Mouse (Mus musculus) heart, embryonic 11.5 days (tissue): ENCODE measurements around the gene Aph1c. TPM values are rescaled to one million over a fixed set of nuclear protein-coding genes. Genes with fewer than 3 reads are reported as not detected.
A peak's percentile ranks its signal among the peaks of the same experiment; 100 is the strongest.
"Not testable (repeated sequence)": the region's sequence is repeated elsewhere in the genome, so short reads cannot be mapped to it uniquely, and the experiment has no call there.

Source experiments
- ATAC-seq: fragments of 200-750 bp; cut with Nextera tagmentation; replicated peaks from 2 replicates; pipeline ENCODE4 v1.8.0; 2017; ENCODE audit warnings: moderate library complexity; ENCODE audit not compliant: insufficient number of reproducible peaks, low FRiP score, low TSS enrichment
- H3K27ac ChIP-seq: fragments of 300-500 bp; sonication (generic); 2 replicates; pipeline ENCODE4 v1.5.1; 2014; ENCODE audit warnings: mild to moderate bottlenecking, low read depth, low read length
- H3K27me3 ChIP-seq: fragments of 300-500 bp; sonication (generic); 2 replicates; pipeline ENCODE4 v1.6.1; 2014; ENCODE audit warnings: mild to moderate bottlenecking, low read length, mixed read lengths; ENCODE audit not compliant: control insufficient read depth, insufficient read depth
- H3K36me3 ChIP-seq: fragments of 300-500 bp; sonication (generic); 2 replicates; pipeline ENCODE4 v1.6.1; 2014; ENCODE audit warnings: mild to moderate bottlenecking, low read length, moderate library complexity, mixed read lengths; ENCODE audit not compliant: control insufficient read depth, insufficient read depth
- H3K4me1 ChIP-seq: fragments of 300-500 bp; sonication (generic); 2 replicates; pipeline ENCODE4 v1.6.1; 2014; ENCODE audit warnings: low read length; ENCODE audit not compliant: control insufficient read depth, insufficient read depth
- H3K4me2 ChIP-seq: fragments of 300-500 bp; sonication (generic); 2 replicates; pipeline ENCODE4 v1.6.1; 2014; ENCODE audit warnings: mild to moderate bottlenecking, moderate library complexity
- H3K4me3 ChIP-seq: fragments of 300-500 bp; sonication (generic); 2 replicates; pipeline ENCODE4 v1.5.1; 2014; ENCODE audit warnings: low read depth, low read length
- H3K9ac ChIP-seq: fragments of 300-500 bp; sonication (generic); 2 replicates; pipeline ENCODE4 v1.6.1; 2014; ENCODE audit warnings: mild to moderate bottlenecking, low read depth, low read length, moderate library complexity
- H3K9me3 ChIP-seq: fragments of 300-500 bp; sonication (generic); replicated peaks from 2 replicates; pipeline ENCODE4 v1.6.1; 2016; ENCODE audit warnings: low read length; ENCODE audit not compliant: control insufficient read depth
- WGBS: fragments of 180-500 bp; shearing (Covaris S2); extraction: QIAGEN DNeasy Blood & Tissue Kit; methylation state at CpG from one replicate; pipeline ENCODE4 v1.1.7; 2014; ENCODE audit not compliant: insufficient replicate concordance; 5-methylcytosine and 5-hydroxymethylcytosine counted together
- polyA plus RNA-seq: library from polyadenylated mRNA; unstranded; fragments of >200 nt; fragmentation: Nextera tagmentation; extraction: Ambion mirVana; gene quantifications from 2 replicates; pipeline ENCODE4 v1.2.1, GENCODE M21; 2014

Gene Aph1c
- polyA plus RNA-seq, 1 experiment from 2014 or later: 0.34 TPM

- H3K9me3 ChIP-seq: no peaks in the 10 kb centered on the region
- WGBS: 67% methylated on average over 5 of the region's 5 CpGs
- no peak overlapping the region for H3K4me3 ChIP-seq
- H3K27me3 ChIP-seq: no peaks in the 10 kb centered on the region
- H3K27ac ChIP-seq: no peak overlapping the region
- no peak overlapping the region for H3K9ac ChIP-seq
- no peak for ATAC-seq
- H3K4me1 ChIP-seq: no peaks in the 10 kb centered on the region
- H3K4me2 ChIP-seq: no peak overlapping the region
- H3K36me3 ChIP-seq: no peaks in the 10 kb centered on the region
Measured at GRCm38 (mm10) chr9:66820996-66821395, 13.5 kb downstream of the Aph1c start.

- 23% methylated on average over 2 of the region's 2 CpGs for WGBS
- no peak overlapping the region for H3K4me3 ChIP-seq
- ATAC-seq: no peak
Measured at GRCm38 (mm10) chr9:66813392-66813791, 21.1 kb downstream of the Aph1c start.

GRCm38 (mm10) chr9:66805951-66806350, 28.6 kb downstream of the Aph1c start:
- H3K27me3 ChIP-seq: peaks cover 17% of the 10 kb centered on the region
- 2% methylated on average over 29 of the region's 37 CpGs for WGBS
- not testable (repeated sequence) for H3K36me3 ChIP-seq, H3K9ac ChIP-seq, H3K9me3 ChIP-seq, H3K27ac ChIP-seq, ATAC-seq, H3K4me1 ChIP-seq
- H3K4me3 ChIP-seq: peak overlapping the region; percentile 36
- H3K4me2 ChIP-seq: peak overlapping the region; percentile 61

More at GRCm38 (mm10) chr9:66813392-66813791, 21.1 kb downstream of the Aph1c start:
- Histone ChIP-seq H3K9me3 (no peaks in the 10 kb centered on the region), H3K27ac (no peak overlapping the region), H3K27me3 (no peaks in the 10 kb centered on the region), H3K4me1 (no peaks in the 10 kb centered on the region), H3K36me3 (no peaks in the 10 kb centered on the region), H3K9ac (no peak overlapping the region), H3K4me2 (no peak overlapping the region)

- WGBS: 31% methylated on average over 12 of the region's 12 CpGs
- Histone ChIP-seq H3K4me2 (peak overlapping the region; percentile 53), H3K4me3 (no peak overlapping the region), H3K9me3 (no peaks in the 10 kb centered on the region), H3K27ac (no peak overlapping the region), H3K27me3 (peaks cover 14% of the 10 kb centered on the region), H3K36me3 (no peaks in the 10 kb centered on the region), H3K4me1 (peaks cover 4% of the 10 kb centered on the region; the same call in 1 of the 2 replicates), H3K9ac (no peak overlapping the region)
- no peak for ATAC-seq
Measured at GRCm38 (mm10) chr9:66801947-66802346, 32.6 kb downstream of the Aph1c start.

GRCm38 (mm10) chr9:66796739-66797138, 37.8 kb downstream of the Aph1c start, which contains the start of gene Gm10647:
Gene Gm10647, plus strand, starts transcription at chr9:66797039.
- Histone ChIP-seq H3K36me3 (no peaks in the 10 kb centered on the region), H3K9ac (peak within 1 kb of the TSS; percentile 49; the same call in 1 of the 2 replicates), H3K4me2 (peak within 1 kb of the TSS; percentile 91), H3K4me1 (0 out of 2 replicates have a peak, but pooled peaks cover 3% of the 10 kb centered on the region), H3K4me3 (peak within 1 kb of the TSS; percentile 72), H3K27me3 (no peaks in the 10 kb centered on the region), H3K9me3 (no peaks in the 10 kb centered on the region), H3K27ac (peak within 1 kb of the TSS; percentile 94; the same call in 1 of the 2 replicates)
- 78% methylated on average over 5 of the region's 5 CpGs for WGBS
- no peak for ATAC-seq

GRCm38 (mm10) chr9:66795464-66796324, 38.8 kb downstream of the Aph1c start, which contains the start of gene Aph1b:
Gene Aph1b, minus strand, starts transcription at chr9:66795490.
- Histone ChIP-seq H3K4me3 (peak within 1 kb of the TSS; percentile 72), H3K4me2 (peak within 1 kb of the TSS; percentile 91), H3K9ac (peak within 1 kb of the TSS; percentile 78), H3K27me3 (no peaks in the 10 kb centered on the region), H3K4me1 (0 out of 2 replicates have a peak, but pooled peaks cover 3% of the 10 kb centered on the region), H3K9me3 (no peaks in the 10 kb centered on the region), H3K27ac (peak within 1 kb of the TSS; percentile 94), H3K36me3 (no peaks in the 10 kb centered on the region)
- WGBS: under 1% methylated on average over 42 of the region's 42 CpGs
- ATAC-seq: peak; percentile 98

GRCm38 (mm10) chr9:66794629-66795463, 39.7 kb downstream of the Aph1c start:
- Histone ChIP-seq H3K9ac (peak overlapping the region; percentile 78), H3K27ac (peak overlapping the region; percentile 94), H3K4me3 (peak overlapping the region; percentile 72), H3K9me3 (no peaks in the 10 kb centered on the region), H3K4me2 (peak overlapping the region; percentile 91), H3K27me3 (no peaks in the 10 kb centered on the region), H3K4me1 (0 out of 2 replicates have a peak, but pooled peaks cover 3% of the 10 kb centered on the region), H3K36me3 (no peaks in the 10 kb centered on the region)
- 2% methylated on average over 43 of the region's 43 CpGs for WGBS
- ATAC-seq: peak; percentile 11; the same call in 1 of the 2 replicates

- no peak overlapping the region for H3K4me3 ChIP-seq
- H3K27me3 ChIP-seq: no peaks in the 10 kb centered on the region
- no peaks in the 10 kb centered on the region for H3K9me3 ChIP-seq
- no peak overlapping the region for H3K4me2 ChIP-seq
- no peak for ATAC-seq
- H3K27ac ChIP-seq: no peak overlapping the region
- H3K4me1 ChIP-seq: no peaks in the 10 kb centered on the region
- 21% methylated on average over 2 of the region's 2 CpGs for WGBS
- H3K36me3 ChIP-seq: peaks cover under 1% of the 10 kb centered on the region; the same call in 1 of the 2 replicates
- H3K9ac ChIP-seq: no peak overlapping the region
Measured at GRCm38 (mm10) chr9:66787821-66788220, 46.7 kb downstream of the Aph1c start.
